Mouse (Mus musculus) midbrain, postnatal 0 days (tissue): ENCODE measurements at regions not wholly inside any gene's neighbourhood (a gene's known extent, or its start where the extent isn't known, plus 50 kb on each side); places are given as distances from the start of the nearest gene placed in this dataset.
"Not testable (repeated sequence)": the region's sequence is repeated elsewhere in the genome, so short reads cannot be mapped to it uniquely, and the experiment has no call there.

Experiments
- ATAC-seq: fragments of 200-750 bp; cut with Nextera tagmentation; 2 replicates; pipeline ENCODE4 v1.8.0; 2017; ENCODE audit warnings: moderate number of reproducible peaks, mild to moderate bottlenecking, moderate TSS enrichment, moderate library complexity; ENCODE audit not compliant: low FRiP score
- DNase-seq: peaks from one replicate; pipeline ENCODE4 v3.0.0-alpha.2; 2015; ENCODE audit warnings: low spot score
- H3K27ac ChIP-seq: fragments of 300-500 bp; sonication (generic); 2 replicates; pipeline ENCODE4 v1.5.1; 2014; ENCODE audit warnings: low read depth, mild to moderate bottlenecking, low read length, mixed read lengths
- H3K27me3 ChIP-seq: fragments of 300-500 bp; sonication (generic); 2 replicates; pipeline ENCODE4 v1.6.1; 2014; ENCODE audit warnings: low read length, control low read depth, mixed read lengths; ENCODE audit not compliant: insufficient read depth
- H3K36me3 ChIP-seq: fragments of 300-500 bp; sonication (generic); 2 replicates; pipeline ENCODE4 v1.6.1; 2014; ENCODE audit warnings: low read length, control low read depth, mixed read lengths; ENCODE audit not compliant: insufficient read depth
- H3K4me1 ChIP-seq: fragments of 300-500 bp; sonication (generic); 2 replicates; pipeline ENCODE4 v1.6.1; 2014; ENCODE audit warnings: mild to moderate bottlenecking, control low read depth, antibody characterized with exemption, low read length, mixed read lengths; ENCODE audit not compliant: insufficient read depth
- H3K4me2 ChIP-seq: fragments of 300-500 bp; sonication (generic); 2 replicates; pipeline ENCODE4 v1.6.1; 2014; ENCODE audit warnings: low read depth, mild to moderate bottlenecking, low read length, mixed read lengths; ENCODE audit not compliant: poor library complexity, severe bottlenecking
- H3K4me3 ChIP-seq: fragments of 300-500 bp; sonication (generic); 2 replicates; pipeline ENCODE4 v1.5.1; 2014; ENCODE audit warnings: low read depth, mild to moderate bottlenecking, low read length, moderate library complexity
- H3K9ac ChIP-seq: fragments of 300-500 bp; sonication (generic); replicated peaks from 2 replicates; pipeline ENCODE4 v1.6.1; 2014; ENCODE audit warnings: mild to moderate bottlenecking, low read length, moderate library complexity, mixed read lengths; ENCODE audit not compliant: poor library complexity, severe bottlenecking
- H3K9me3 ChIP-seq: fragments of 300-500 bp; sonication (generic); 2 replicates; pipeline ENCODE4 v1.6.1; 2016; ENCODE audit warnings: low read length, control low read depth
- CTCF ChIP-seq: IDR thresholded peaks from 2 replicates; pipeline ENCODE4 v1.5.1; 2016; ENCODE audit warnings: antibody characterized with exemption, mild to moderate bottlenecking
- WGBS: fragments of 180-500 bp; shearing (Covaris S2); extraction: QIAGEN DNeasy Blood & Tissue Kit; methylation state at CpG from one replicate; pipeline ENCODE4 v1.1.7; 2014; 5-methylcytosine and 5-hydroxymethylcytosine counted together

GRCm38 (mm10) chr11:23079936-23080794, 72.8 kb downstream of the Fam161a start:
- Histone ChIP-seq H3K4me3 (no peak overlapping the region), H3K9me3 (no peaks in the 10 kb centered on the region), H3K27me3 (no peaks in the 10 kb centered on the region), H3K36me3 (no peaks in the 10 kb centered on the region), H3K9ac (no peak overlapping the region), H3K27ac (no peak overlapping the region), H3K4me2 (no peak overlapping the region), H3K4me1 (no peaks in the 10 kb centered on the region)
- no peak for TF ChIP-seq CTCF
- ATAC-seq (no peak), DNase-seq (no peak)
- WGBS = 52% methylated on average over 3 of the region's 3 CpGs

- H3K27me3 ChIP-seq = no peaks in the 10 kb centered on the region
- no peak for ATAC-seq
- WGBS = 57% methylated on average over 4 of the region's 4 CpGs
- DNase-seq = no peak
- no peak overlapping the region for H3K4me3 ChIP-seq
- no peaks in the 10 kb centered on the region for H3K4me1 ChIP-seq
- TF ChIP-seq CTCF = no peak
- no peak overlapping the region for H3K27ac ChIP-seq
- H3K36me3 ChIP-seq = no peaks in the 10 kb centered on the region
- no peak overlapping the region for H3K4me2 ChIP-seq
- H3K9ac ChIP-seq = no peak overlapping the region
- H3K9me3 ChIP-seq = no peaks in the 10 kb centered on the region
Observed at GRCm38 (mm10) chr11:23081616-23082015, 74.3 kb downstream of the Fam161a start.

GRCm38 (mm10) chr11:23083811-23084210, 76.5 kb downstream of the Fam161a start:
- ATAC-seq, H3K9ac ChIP-seq, H3K36me3 ChIP-seq, H3K27ac ChIP-seq, H3K9me3 ChIP-seq, H3K4me3 ChIP-seq, H3K27me3 ChIP-seq, H3K4me1 ChIP-seq, DNase-seq, H3K4me2 ChIP-seq: not testable (repeated sequence)
- WGBS = 82% methylated on average over 2 of the region's 2 CpGs

GRCm38 (mm10) chr11:23095287-23095686, 88.0 kb downstream of the Fam161a start:
- DNase-seq (no peak), ATAC-seq (no peak)
- Histone ChIP-seq H3K4me1 (no peaks in the 10 kb centered on the region), H3K27me3 (no peaks in the 10 kb centered on the region), H3K4me2 (no peak overlapping the region), H3K9me3 (peaks cover 6% of the 10 kb centered on the region; the same call in 1 of the 2 replicates), H3K36me3 (no peaks in the 10 kb centered on the region), H3K9ac (no peak overlapping the region), H3K27ac (no peak overlapping the region), H3K4me3 (no peak overlapping the region)
- 90% methylated on average over 5 of the region's 5 CpGs for WGBS
- no peak for TF ChIP-seq CTCF

- H3K36me3 ChIP-seq, H3K4me3 ChIP-seq, H3K9me3 ChIP-seq, H3K4me1 ChIP-seq, ATAC-seq, DNase-seq, H3K27me3 ChIP-seq, H3K4me2 ChIP-seq, H3K27ac ChIP-seq, H3K9ac ChIP-seq: not testable (repeated sequence)
- 42% methylated on average over 1 of the region's 1 CpGs for WGBS
Observed at GRCm38 (mm10) chr11:23095723-23096122, 88.4 kb downstream of the Fam161a start.

GRCm38 (mm10) chr11:23096451-23097222, 89.3 kb downstream of the Fam161a start:
- no peaks in the 10 kb centered on the region for H3K4me1 ChIP-seq
- no peak for TF ChIP-seq CTCF
- WGBS = 45% methylated on average over 2 of the region's 2 CpGs
- no peak overlapping the region for H3K27ac ChIP-seq
- H3K36me3 ChIP-seq = no peaks in the 10 kb centered on the region
- H3K4me3 ChIP-seq = no peak overlapping the region
- no peaks in the 10 kb centered on the region for H3K27me3 ChIP-seq
- no peak for DNase-seq
- ATAC-seq = no peak
- no peak overlapping the region for H3K4me2 ChIP-seq
- H3K9ac ChIP-seq = no peak overlapping the region
- H3K9me3 ChIP-seq = peaks cover 6% of the 10 kb centered on the region; the same call in 1 of the 2 replicates
